Mouse (Mus musculus) embryonic facial prominence, embryonic 12.5 days (tissue): Measurements from ENCODE around the gene Vps53. TPM values are rescaled to one million over a fixed set of nuclear protein-coding genes. Genes with fewer than 3 reads are reported as not detected.
A peak's percentile ranks its signal among the peaks of the same experiment; 100 is the strongest.
"Not testable (repeated sequence)": the region's sequence is repeated elsewhere in the genome, so short reads cannot be mapped to it uniquely, and the experiment has no call there.

Experiments used
- ATAC-seq: fragments of 200-750 bp; cut with Nextera tagmentation; 2 replicates; pipeline ENCODE4 v1.8.0; 2017; ENCODE audit not compliant: insufficient number of reproducible peaks, insufficient read depth, low FRiP score, low TSS enrichment
- H3K27ac ChIP-seq: fragments of 300-500 bp; sonication (generic); 2 replicates; pipeline ENCODE4 v1.5.1; 2016; ENCODE audit warnings: mild to moderate bottlenecking
- H3K27me3 ChIP-seq: fragments of 300-500 bp; sonication (generic); 2 replicates; pipeline ENCODE4 v1.6.1; 2016; ENCODE audit warnings: mild to moderate bottlenecking, moderate library complexity
- H3K36me3 ChIP-seq: fragments of 300-500 bp; sonication (generic); 2 replicates; pipeline ENCODE4 v1.6.1; 2016; ENCODE audit warnings: mild to moderate bottlenecking
- H3K4me1 ChIP-seq: fragments of 300-500 bp; sonication (generic); 2 replicates; pipeline ENCODE4 v1.6.1; 2016
- H3K4me2 ChIP-seq: fragments of 300-500 bp; sonication (generic); replicated peaks from 2 replicates; pipeline ENCODE4 v1.6.1; 2016; ENCODE audit warnings: mild to moderate bottlenecking, moderate library complexity
- H3K4me3 ChIP-seq: fragments of 300-500 bp; sonication (generic); 2 replicates; pipeline ENCODE4 v1.5.1; 2016; ENCODE audit warnings: mild to moderate bottlenecking
- H3K9ac ChIP-seq: fragments of 300-500 bp; sonication (generic); 2 replicates; pipeline ENCODE4 v1.6.1; 2016; ENCODE audit warnings: mild to moderate bottlenecking, moderate library complexity
- H3K9me3 ChIP-seq: fragments of 300-500 bp; sonication (generic); 2 replicates; pipeline ENCODE4 v1.6.1; 2016; ENCODE audit warnings: mild to moderate bottlenecking, moderate library complexity
- WGBS: fragments of 180-500 bp; shearing (Covaris S2); methylation state at CpG from one replicate; pipeline ENCODE4 v1.1.7; 2016; 5-methylcytosine and 5-hydroxymethylcytosine counted together
- polyA plus RNA-seq: library from polyadenylated mRNA; unstranded; fragments of >200 nt; fragmentation: Nextera tagmentation; extraction: Ambion mirVana; gene quantifications from 2 replicates; pipeline ENCODE4 v1.2.1, GENCODE M21; 2016

Gene Vps53
- polyA plus RNA-seq, 1 experiment from 2014 or later, result 44.1 TPM

DNA sequence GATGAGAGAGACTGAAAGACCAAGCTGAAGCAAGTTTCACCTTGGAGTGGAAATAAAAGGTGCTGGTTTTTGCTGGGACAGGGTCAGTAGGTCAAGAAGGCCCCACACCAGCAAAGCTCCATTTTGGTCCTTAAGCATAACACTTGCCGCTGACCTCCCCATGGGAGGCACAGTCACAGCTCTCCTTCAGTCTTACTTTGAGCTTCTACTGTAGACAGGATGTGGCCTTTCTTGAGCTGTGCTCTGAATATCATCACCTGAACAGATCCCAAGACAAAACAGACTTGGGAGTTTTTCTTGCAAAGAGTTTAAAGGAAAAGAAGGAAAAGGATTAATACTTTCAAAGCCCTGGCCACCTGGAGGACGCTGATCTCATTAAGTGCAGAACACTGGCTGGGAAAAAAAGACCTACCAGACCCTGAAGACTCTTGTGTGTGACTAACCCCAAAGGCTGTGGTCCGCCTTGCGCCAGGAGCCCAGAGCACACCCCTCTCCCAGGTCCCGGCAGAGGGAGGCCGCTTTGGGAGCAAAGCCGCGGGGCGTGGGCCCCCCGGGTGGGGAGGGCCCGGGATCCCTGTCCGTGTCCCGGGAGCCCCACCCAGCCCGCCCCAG is 152.8 kb downstream of the Vps53 start:
- no peak for ATAC-seq
- peak overlapping the region; percentile 85 for H3K4me3 ChIP-seq
- peaks cover 24% of the 10 kb centered on the region for H3K4me1 ChIP-seq
- H3K9me3 ChIP-seq, result no peaks in the 10 kb centered on the region
- H3K36me3 ChIP-seq, result peaks cover 5% of the 10 kb centered on the region; the same call in 1 of the 2 replicates
- peak overlapping the region; percentile 87 for H3K27ac ChIP-seq
- WGBS, result 3% methylated on average over 13 of the region's 14 CpGs
- peak overlapping the region; percentile 83 for H3K4me2 ChIP-seq
- H3K27me3 ChIP-seq, result no peaks in the 10 kb centered on the region; the same call in 1 of the 2 replicates
- H3K9ac ChIP-seq, result peak overlapping the region; percentile 73

- no peak for ATAC-seq
- Histone ChIP-seq H3K9me3 (no peaks in the 10 kb centered on the region), H3K36me3 (peaks cover 6% of the 10 kb centered on the region; the same call in 1 of the 2 replicates), H3K4me2 (peak overlapping the region; percentile 83), H3K9ac (peak overlapping the region; percentile 1; the same call in 1 of the 2 replicates), H3K4me1 (peaks cover 24% of the 10 kb centered on the region), H3K27ac (no peak overlapping the region), H3K27me3 (no peaks in the 10 kb centered on the region; the same call in 1 of the 2 replicates), H3K4me3 (no peak overlapping the region)
- WGBS, result 67% methylated on average over 7 of the region's 7 CpGs
Measured at GRCm38 (mm10) chr11:76025080-76025583, 154.3 kb downstream of the Vps53 start.

GRCm38 (mm10) chr11:76020916-76021315 is 158.5 kb downstream of the Vps53 start:
- H3K27me3 ChIP-seq, result no peaks in the 10 kb centered on the region
- ATAC-seq, result no peak
- H3K9ac ChIP-seq, result no peak overlapping the region
- H3K4me1 ChIP-seq, result peaks cover 11% of the 10 kb centered on the region
- H3K4me3 ChIP-seq, result no peak overlapping the region
- 65% methylated on average over 9 of the region's 9 CpGs for WGBS
- H3K4me2 ChIP-seq, result no peak overlapping the region
- no peaks in the 10 kb centered on the region for H3K9me3 ChIP-seq
- H3K27ac ChIP-seq, result no peak overlapping the region
- H3K36me3 ChIP-seq, result peaks cover 9% of the 10 kb centered on the region; the same call in 1 of the 2 replicates

- no peaks in the 10 kb centered on the region for H3K9me3 ChIP-seq
- no peak overlapping the region for H3K4me3 ChIP-seq
- H3K27ac ChIP-seq, result no peak overlapping the region
- H3K27me3 ChIP-seq, result no peaks in the 10 kb centered on the region
- H3K4me1 ChIP-seq, result peaks cover under 1% of the 10 kb centered on the region; the same call in 1 of the 2 replicates
- H3K4me2 ChIP-seq, result no peak overlapping the region
- peaks cover 9% of the 10 kb centered on the region; the same call in 1 of the 2 replicates for H3K36me3 ChIP-seq
- no peak overlapping the region for H3K9ac ChIP-seq
- no peak for ATAC-seq
- WGBS, result 80% methylated on average over 4 of the region's 4 CpGs
Measured at GRCm38 (mm10) chr11:76019879-76020278, 159.6 kb downstream of the Vps53 start.

GRCm38 (mm10) chr11:76015814-76016213 is 163.6 kb downstream of the Vps53 start:
- Histone ChIP-seq H3K36me3 (0 out of 2 replicates have a peak, but pooled peaks cover 3% of the 10 kb centered on the region), H3K4me3 (no peak overlapping the region), H3K4me1 (no peaks in the 10 kb centered on the region), H3K9ac (no peak overlapping the region), H3K27me3 (no peaks in the 10 kb centered on the region), H3K4me2 (no peak overlapping the region), H3K27ac (no peak overlapping the region), H3K9me3 (no peaks in the 10 kb centered on the region)
- no peak for ATAC-seq
- WGBS, result 68% methylated on average over 4 of the region's 4 CpGs

GRCm38 (mm10) chr11:76015251-76015650 is 164.2 kb downstream of the Vps53 start:
- H3K27ac ChIP-seq, result no peak overlapping the region
- no peak overlapping the region for H3K4me2 ChIP-seq
- H3K27me3 ChIP-seq, result no peaks in the 10 kb centered on the region
- H3K36me3 ChIP-seq, result 0 out of 2 replicates have a peak, but pooled peaks cover 3% of the 10 kb centered on the region
- no peak for ATAC-seq
- WGBS, result 89% methylated on average over 6 of the region's 6 CpGs
- no peak overlapping the region for H3K4me3 ChIP-seq
- no peak overlapping the region for H3K9ac ChIP-seq
- H3K4me1 ChIP-seq, result no peaks in the 10 kb centered on the region
- H3K9me3 ChIP-seq, result no peaks in the 10 kb centered on the region

- H3K27me3 ChIP-seq, result no peaks in the 10 kb centered on the region
- no peaks in the 10 kb centered on the region for H3K9me3 ChIP-seq
- no peaks in the 10 kb centered on the region for H3K36me3 ChIP-seq
- H3K9ac ChIP-seq, result no peak overlapping the region
- ATAC-seq, result no peak
- no peak overlapping the region for H3K4me2 ChIP-seq
- no peak overlapping the region for H3K4me3 ChIP-seq
- H3K27ac ChIP-seq, result no peak overlapping the region
- WGBS, result 85% methylated on average over 9 of the region's 9 CpGs
- H3K4me1 ChIP-seq, result no peaks in the 10 kb centered on the region
Measured at GRCm38 (mm10) chr11:76010838-76011624, 168.4 kb downstream of the Vps53 start.

- Histone ChIP-seq H3K4me3 (no peak overlapping the region), H3K4me1 (no peaks in the 10 kb centered on the region), H3K4me2 (no peak overlapping the region), H3K36me3 (no peaks in the 10 kb centered on the region), H3K9me3 (no peaks in the 10 kb centered on the region), H3K27me3 (no peaks in the 10 kb centered on the region), H3K9ac (no peak overlapping the region), H3K27ac (no peak overlapping the region)
- no peak for ATAC-seq
- 80% methylated on average over 6 of the region's 6 CpGs for WGBS
Measured at GRCm38 (mm10) chr11:76009101-76009500, 170.3 kb downstream of the Vps53 start.

DNA sequence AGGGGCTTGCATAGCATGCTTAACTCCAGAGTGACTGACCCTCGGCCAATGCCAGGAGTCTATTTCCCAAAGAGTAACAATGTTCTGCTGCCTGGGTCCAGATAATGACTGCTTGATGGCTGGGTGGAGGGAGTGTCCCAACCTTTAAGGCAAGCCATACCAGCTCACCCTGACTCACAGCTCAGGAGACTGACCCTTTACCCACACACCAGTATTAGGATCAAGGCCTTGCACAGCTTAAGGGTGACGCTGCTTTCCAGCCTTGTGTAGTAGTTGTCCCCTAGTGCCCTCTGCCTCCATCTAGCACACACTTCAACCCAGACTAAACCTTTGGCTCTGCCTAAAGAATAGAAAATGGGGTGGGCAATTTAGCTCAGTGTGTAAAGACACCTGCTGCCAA is 171.3 kb downstream of the Vps53 start:
- WGBS, result 84% methylated on average over 2 of the region's 2 CpGs
- no peaks in the 10 kb centered on the region for H3K36me3 ChIP-seq

DNA sequence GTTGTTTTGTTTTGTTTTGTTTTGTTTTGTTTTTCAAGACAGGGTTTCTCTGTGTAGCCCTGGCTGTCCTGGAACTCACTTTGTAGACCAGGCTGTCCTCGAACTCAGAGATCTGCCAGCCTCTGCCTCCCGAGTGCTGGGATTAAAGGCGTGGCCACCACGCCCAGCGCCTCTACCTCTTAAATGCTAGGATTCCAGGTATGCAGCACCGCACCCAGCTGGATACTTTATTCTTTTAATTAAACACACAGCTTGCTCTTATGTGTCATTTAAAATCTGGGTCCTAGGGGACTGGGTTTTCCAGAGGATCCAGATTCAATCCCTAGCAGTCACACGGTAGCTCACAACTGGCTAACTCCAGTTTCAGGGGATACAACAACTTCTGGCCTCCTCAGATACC is 175.2 kb downstream of the Vps53 start:
- H3K9ac ChIP-seq, H3K36me3 ChIP-seq, H3K4me1 ChIP-seq, H3K27ac ChIP-seq, H3K4me3 ChIP-seq, H3K9me3 ChIP-seq, ATAC-seq, H3K4me2 ChIP-seq: not testable (repeated sequence)
- peaks cover 14% of the 10 kb centered on the region for H3K27me3 ChIP-seq
- WGBS, result 91% methylated on average over 7 of the region's 7 CpGs

More for the DNA sequence above, 171.3 kb downstream of the Vps53 start:
- Histone ChIP-seq H3K4me2 (no peak overlapping the region), H3K27ac (no peak overlapping the region), H3K4me3 (no peak overlapping the region), H3K9me3 (no peaks in the 10 kb centered on the region), H3K27me3 (no peaks in the 10 kb centered on the region), H3K4me1 (no peaks in the 10 kb centered on the region), H3K9ac (no peak overlapping the region)
- ATAC-seq, result no peak

- Histone ChIP-seq H3K27ac (no peak overlapping the region), H3K4me3 (no peak overlapping the region), H3K27me3 (peaks cover 18% of the 10 kb centered on the region), H3K4me1 (0 out of 2 replicates have a peak, but pooled peaks cover 3% of the 10 kb centered on the region), H3K9ac (no peak overlapping the region), H3K36me3 (no peaks in the 10 kb centered on the region), H3K9me3 (no peaks in the 10 kb centered on the region), H3K4me2 (no peak overlapping the region)
- WGBS, result 53% methylated on average over 3 of the region's 3 CpGs
- ATAC-seq, result no peak
Measured at GRCm38 (mm10) chr11:76001237-76001878, 178.1 kb downstream of the Vps53 start.
